Mouse (Mus musculus) C2C12 (cell line): Measurements from ENCODE around the gene Cd79b. TPM values are rescaled to one million over a fixed set of nuclear protein-coding genes. Genes with fewer than 3 reads are reported as not detected.

ENCODE experiments used
- H3K27me3 ChIP-seq: one replicate; pipeline ENCODE4 v1.6.1; 2011; ENCODE audit not compliant: control insufficient read depth, insufficient read depth, insufficient read length
- H3K36me3 ChIP-seq: one replicate; pipeline ENCODE4 v1.6.1; 2011; ENCODE audit not compliant: control insufficient read depth, insufficient read depth
- H3K4me3 ChIP-seq: one replicate; pipeline ENCODE4 v1.5.1; 2011; ENCODE audit warnings: mild to moderate bottlenecking, control low read depth; ENCODE audit not compliant: poor library complexity, insufficient read depth, severe bottlenecking
- H3K79me2 ChIP-seq: one replicate; pipeline ENCODE4 v1.6.1; 2011; ENCODE audit not compliant: control insufficient read depth, insufficient read depth
- H3K79me3 ChIP-seq: one replicate; pipeline ENCODE4 v1.6.1; 2011; ENCODE audit warnings: low read depth, control low read depth
- H3ac ChIP-seq: one replicate; pipeline ENCODE3; 2011; ENCODE audit warnings: low read depth; ENCODE audit not compliant: control insufficient read depth, insufficient read length
- CEBPB ChIP-seq: IDR thresholded peaks from one replicate; pipeline ENCODE4 v1.6.1; 2011; ENCODE audit warnings: low read depth, mild to moderate bottlenecking, control low read depth, moderate library complexity
- CTCF ChIP-seq: IDR thresholded peaks from one replicate; pipeline ENCODE4 v1.5.1; 2011; ENCODE audit not compliant: control insufficient read depth, insufficient read depth, insufficient read length
- FOSL1 ChIP-seq: IDR thresholded peaks from one replicate; pipeline ENCODE4 v1.8.0; 2011; ENCODE audit warnings: mild to moderate bottlenecking, low read length; ENCODE audit not compliant: poor library complexity, insufficient read depth, severe bottlenecking
- MAX ChIP-seq: IDR thresholded peaks from one replicate; pipeline ENCODE4 v1.6.1; 2011; ENCODE audit warnings: mild to moderate bottlenecking, control low read depth
- MYOD1 ChIP-seq: IDR thresholded peaks from one replicate; pipeline ENCODE4 v1.6.1; 2011; ENCODE audit warnings: low read depth; ENCODE audit not compliant: control insufficient read depth, insufficient read length
- MYOG ChIP-seq: IDR thresholded peaks from one replicate; pipeline ENCODE4 v1.6.1; 2011; ENCODE audit not compliant: control insufficient read depth, insufficient read length; ENCODE audit errors: extremely low read depth
- USF1 ChIP-seq: IDR thresholded peaks from one replicate; pipeline ENCODE4 v1.6.1; 2011; ENCODE audit warnings: low read depth, mild to moderate bottlenecking, control low read depth, moderate library complexity
- polyA plus RNA-seq: library from polyadenylated mRNA; unstranded; fragments of >200 nt; fragmentation: generic; extraction: Trizol; gene quantifications from one replicate; pipeline ENCODE4 v1.2.1, GENCODE M21; 2012; ENCODE audit warnings: missing spikeins

Gene Cd79b
- polyA plus RNA-seq, 1 experiment: not detected

DNA sequence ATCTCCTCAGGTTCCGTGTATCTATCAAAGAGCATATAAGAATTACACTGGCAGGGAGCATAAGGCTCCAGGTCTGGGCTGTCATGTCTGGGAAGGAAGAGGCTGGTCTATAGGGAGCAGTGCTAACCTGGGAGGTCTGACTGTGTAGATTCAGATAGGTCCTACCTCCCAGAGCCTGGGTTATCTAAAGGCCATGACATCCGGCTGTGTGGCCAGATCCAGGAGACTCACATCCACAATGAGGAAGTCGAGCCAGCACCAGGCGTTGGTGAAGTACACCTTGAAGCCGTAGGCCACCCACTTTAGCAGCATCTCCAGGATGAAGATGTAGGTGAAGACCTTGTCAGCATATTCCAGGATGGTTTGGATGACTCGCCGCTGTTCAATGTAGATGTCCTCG is 11.9 kb upstream of the Cd79b start:
- H3ac ChIP-seq: no peak overlapping the region
- H3K79me3 ChIP-seq: no peaks in the 10 kb centered on the region
- no peaks in the 10 kb centered on the region for H3K36me3 ChIP-seq
- TF ChIP-seq CEBPB (no peak), MYOG (no peak), MAX (no peak), USF1 (no peak), MYOD1 (no peak), CTCF (no peak), FOSL1 (no peak)
- no peak overlapping the region for H3K4me3 ChIP-seq
- H3K27me3 ChIP-seq: peaks cover 23% of the 10 kb centered on the region
- no peaks in the 10 kb centered on the region for H3K79me2 ChIP-seq

DNA sequence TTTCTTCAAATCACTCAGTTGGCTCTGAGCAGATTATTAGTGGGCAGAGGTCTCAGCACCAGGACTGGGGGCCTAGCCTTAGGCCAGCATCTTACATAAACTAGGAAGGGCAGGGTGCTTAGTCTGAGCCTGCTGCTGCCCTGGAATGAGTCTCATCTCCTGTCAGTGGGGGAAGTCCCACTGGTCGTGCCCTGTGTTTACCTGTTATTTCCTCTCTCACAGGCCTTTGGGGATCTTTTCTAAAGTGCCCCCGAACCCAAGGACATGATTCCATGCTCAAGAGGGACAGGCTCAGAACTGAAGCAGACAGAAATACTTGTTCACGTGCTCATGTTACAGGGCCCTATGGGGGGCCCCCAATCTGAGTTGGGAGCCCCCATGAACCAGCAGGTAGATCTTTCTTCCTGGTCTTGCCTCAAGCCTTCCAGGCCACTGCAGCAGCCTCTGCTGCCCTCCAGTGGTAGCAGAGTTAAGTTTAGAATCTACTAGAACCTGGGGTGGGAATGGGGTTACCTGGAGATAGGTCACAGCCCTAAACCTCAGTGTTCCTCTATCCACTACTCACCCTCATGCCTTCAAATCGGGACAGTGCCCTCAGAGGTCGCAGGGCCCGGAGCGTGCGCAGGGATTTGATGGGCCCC is 11.1 kb upstream of the Cd79b start:
- no peak overlapping the region for H3ac ChIP-seq
- no peaks in the 10 kb centered on the region for H3K79me3 ChIP-seq
- peaks cover 29% of the 10 kb centered on the region for H3K27me3 ChIP-seq
- H3K4me3 ChIP-seq: no peak overlapping the region
- H3K36me3 ChIP-seq: no peaks in the 10 kb centered on the region
- H3K79me2 ChIP-seq: no peaks in the 10 kb centered on the region
- TF ChIP-seq CEBPB: no peak

- no peak overlapping the region for H3K4me3 ChIP-seq
- H3ac ChIP-seq: no peak overlapping the region
- H3K79me2 ChIP-seq: no peaks in the 10 kb centered on the region
- no peaks in the 10 kb centered on the region for H3K36me3 ChIP-seq
- TF ChIP-seq MYOG (no peak), USF1 (peak; percentile 56)
- H3K27me3 ChIP-seq: peaks cover 37% of the 10 kb centered on the region
- H3K79me3 ChIP-seq: no peaks in the 10 kb centered on the region
Measured at GRCm38 (mm10) chr11:106324858-106325257, 10.3 kb upstream of the Cd79b start.

DNA sequence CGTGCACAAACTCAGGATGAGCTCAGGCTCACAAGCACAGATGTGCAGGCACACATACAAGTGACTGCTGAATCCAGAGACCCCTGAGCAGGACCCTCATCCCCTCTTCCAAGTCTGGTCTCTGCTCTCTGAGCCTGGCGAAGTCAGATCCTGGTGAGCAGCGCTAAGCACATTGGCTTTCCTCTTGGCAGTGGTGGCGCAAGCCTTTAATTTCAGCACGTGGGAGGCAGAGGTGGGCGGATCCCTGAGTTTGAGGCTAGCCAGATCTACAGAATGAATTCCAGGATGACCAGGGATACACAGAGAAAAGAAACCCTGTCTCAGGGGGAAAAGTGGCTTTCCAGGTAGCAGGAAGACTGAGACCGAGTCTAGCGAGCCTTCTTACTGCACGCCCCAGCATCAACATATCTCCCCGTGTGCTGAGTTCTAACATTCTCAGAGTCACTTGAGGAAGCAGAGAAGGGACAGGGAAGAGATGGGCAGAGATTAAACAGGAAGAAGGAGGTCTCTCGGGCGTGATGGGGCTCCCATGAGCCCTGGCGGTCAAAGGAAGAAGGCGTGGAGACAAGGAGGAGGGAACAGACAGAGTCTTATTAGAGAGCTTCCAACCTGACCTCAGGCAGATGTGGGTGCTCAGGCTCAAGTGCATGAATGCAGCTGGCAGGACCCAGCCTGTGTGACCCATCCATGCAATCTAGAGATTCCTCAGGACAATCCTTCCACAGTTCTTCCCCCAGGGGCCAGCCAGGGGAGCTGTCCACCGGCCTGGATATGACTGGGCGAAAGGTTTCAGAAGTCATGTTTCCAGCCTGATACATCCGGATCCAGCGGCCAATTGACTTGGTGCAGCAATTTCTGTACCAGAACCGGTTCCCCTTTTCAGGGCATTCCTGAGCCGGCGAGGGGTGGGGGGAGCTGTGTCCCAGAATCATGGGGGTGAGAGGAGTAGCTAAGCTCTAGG is 4.1 kb upstream of the Cd79b start:
- Histone ChIP-seq H3K36me3 (no peaks in the 10 kb centered on the region), H3K27me3 (peaks cover 66% of the 10 kb centered on the region), H3K79me2 (no peaks in the 10 kb centered on the region), H3ac (no peak overlapping the region), H3K4me3 (no peak overlapping the region), H3K79me3 (no peaks in the 10 kb centered on the region)
- TF ChIP-seq CTCF (no peak), CEBPB (no peak), MYOD1 (no peak), FOSL1 (no peak), USF1 (no peak), MYOG (no peak), MAX (no peak)

- TF ChIP-seq CTCF: no peak
- TF ChIP-seq USF1: no peak
- TF ChIP-seq MYOG: no peak
- no peak for TF ChIP-seq MAX
- no peak for TF ChIP-seq MYOD1
- TF ChIP-seq CEBPB: no peak
- TF ChIP-seq FOSL1: no peak
- Histone ChIP-seq H3K36me3 (no peaks in the 10 kb centered on the region), H3ac (no peak overlapping the region), H3K27me3 (peaks cover 71% of the 10 kb centered on the region), H3K79me2 (no peaks in the 10 kb centered on the region), H3K4me3 (no peak overlapping the region), H3K79me3 (no peaks in the 10 kb centered on the region)
Measured at GRCm38 (mm10) chr11:106317801-106318200, 3.2 kb upstream of the Cd79b start.

GRCm38 (mm10) chr11:106316416-106316815 is 1.9 kb upstream of the Cd79b start:
- no peak overlapping the region for H3K4me3 ChIP-seq
- H3K79me2 ChIP-seq: no peaks in the 10 kb centered on the region
- no peak overlapping the region for H3ac ChIP-seq
- TF ChIP-seq FOSL1 (no peak), CEBPB (no peak), MAX (no peak), USF1 (no peak), MYOG (no peak), MYOD1 (no peak), CTCF (no peak)
- peaks cover 71% of the 10 kb centered on the region for H3K27me3 ChIP-seq
- H3K36me3 ChIP-seq: no peaks in the 10 kb centered on the region
- no peaks in the 10 kb centered on the region for H3K79me3 ChIP-seq
